Mouse (Mus musculus) frontal cortex, adult (tissue): ENCODE measurements around the gene Chn1.

Experiments
- ATAC-seq: cut with Nextera tagmentation; 2 replicates; pipeline ENCODE4 v1.9.2; 2017; ENCODE audit warnings: mild to moderate bottlenecking, moderate library complexity, mixed read lengths; ENCODE audit not compliant: low TSS enrichment

The Chn1 gene

DNA sequence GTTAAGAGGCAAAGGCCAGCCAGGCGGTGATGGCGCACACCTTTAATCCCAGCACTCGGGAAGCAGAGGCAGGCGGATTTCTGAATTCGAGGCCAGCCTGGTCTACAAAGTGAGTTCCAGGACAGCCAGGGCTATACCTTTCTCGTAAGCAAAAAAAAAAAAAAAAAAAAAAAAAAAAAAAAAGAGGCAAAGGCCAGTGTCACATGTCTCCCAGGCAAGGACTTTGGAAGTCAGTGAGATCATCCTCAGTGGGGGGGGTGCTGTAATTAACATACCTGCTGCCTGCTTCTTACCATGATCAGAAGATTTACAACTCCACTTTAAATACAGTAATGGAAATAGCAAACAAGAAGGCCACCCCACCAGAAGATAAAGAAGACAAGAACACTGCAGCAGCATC lies 137.5 kb downstream of the Chn1 start:
- ATAC-seq = peak; percentile 17; the same call in 1 of the 2 replicates

DNA sequence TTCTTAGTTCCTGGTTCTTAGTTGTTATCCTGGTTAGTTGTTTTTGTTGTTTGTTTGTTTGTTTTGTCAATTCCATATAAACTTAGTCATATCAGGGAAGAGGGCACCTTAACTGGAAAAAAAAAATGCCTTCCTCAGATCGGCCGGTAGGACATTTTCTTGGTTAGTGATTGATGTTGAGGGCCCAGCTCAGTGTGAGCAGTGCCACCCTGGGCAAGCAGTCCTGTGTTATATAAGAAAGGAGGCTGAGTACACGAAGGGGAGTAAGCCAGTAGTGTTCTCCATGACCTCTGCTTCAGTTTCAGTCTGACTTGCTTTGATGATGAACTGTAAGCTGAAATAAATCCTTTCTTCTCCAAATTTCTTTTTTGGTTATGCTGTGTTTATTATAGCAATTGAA lies 138.8 kb downstream of the Chn1 start:
- peak; percentile 48; the same call in 1 of the 2 replicates for ATAC-seq

DNA sequence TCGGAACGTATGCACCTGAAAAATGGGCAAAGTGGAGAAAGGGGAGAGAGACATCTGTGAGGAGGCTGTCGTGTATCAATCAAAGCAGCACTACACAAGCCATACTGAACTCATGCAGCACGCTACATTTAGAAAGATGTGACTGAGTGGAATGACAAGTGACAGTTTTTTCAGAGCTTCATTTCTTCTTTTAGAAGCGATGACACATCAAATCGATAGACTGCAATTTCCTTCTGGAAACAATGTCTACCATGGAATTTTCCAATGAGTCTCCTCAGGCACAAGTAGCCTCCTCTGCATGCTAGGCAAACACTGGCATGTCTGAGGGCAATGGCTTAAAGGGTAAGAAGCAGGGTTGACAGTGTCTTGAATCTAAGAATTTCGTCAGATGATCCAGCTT lies 143.3 kb downstream of the Chn1 start:
- peak; percentile 64 for ATAC-seq

DNA sequence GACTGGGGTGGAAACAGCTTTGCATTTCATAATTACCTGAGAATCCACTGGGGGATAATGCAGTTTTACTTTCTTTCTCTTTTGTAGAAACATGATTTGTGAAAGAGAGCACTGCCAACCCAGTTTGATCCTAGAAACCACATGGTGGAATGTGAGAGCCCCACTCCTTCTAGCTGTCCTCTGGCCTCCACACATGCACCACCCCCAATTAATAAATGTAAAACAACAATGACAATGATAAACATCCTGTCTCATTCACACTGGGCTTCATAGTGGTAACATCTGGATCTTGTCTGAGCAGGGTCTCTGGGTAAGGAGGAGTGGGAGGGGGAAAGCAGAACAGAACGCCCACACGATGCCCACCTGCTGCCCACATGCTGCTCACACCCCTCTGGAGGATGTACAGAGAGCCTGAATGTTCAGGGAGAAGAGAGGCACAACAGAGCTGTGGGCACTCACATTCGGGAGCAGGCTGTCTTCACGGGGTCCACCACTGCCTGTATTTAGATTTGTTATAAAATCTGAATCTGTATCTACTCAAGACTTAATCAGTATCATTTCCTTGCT lies 156.6 kb downstream of the Chn1 start:
- no peak for ATAC-seq

DNA sequence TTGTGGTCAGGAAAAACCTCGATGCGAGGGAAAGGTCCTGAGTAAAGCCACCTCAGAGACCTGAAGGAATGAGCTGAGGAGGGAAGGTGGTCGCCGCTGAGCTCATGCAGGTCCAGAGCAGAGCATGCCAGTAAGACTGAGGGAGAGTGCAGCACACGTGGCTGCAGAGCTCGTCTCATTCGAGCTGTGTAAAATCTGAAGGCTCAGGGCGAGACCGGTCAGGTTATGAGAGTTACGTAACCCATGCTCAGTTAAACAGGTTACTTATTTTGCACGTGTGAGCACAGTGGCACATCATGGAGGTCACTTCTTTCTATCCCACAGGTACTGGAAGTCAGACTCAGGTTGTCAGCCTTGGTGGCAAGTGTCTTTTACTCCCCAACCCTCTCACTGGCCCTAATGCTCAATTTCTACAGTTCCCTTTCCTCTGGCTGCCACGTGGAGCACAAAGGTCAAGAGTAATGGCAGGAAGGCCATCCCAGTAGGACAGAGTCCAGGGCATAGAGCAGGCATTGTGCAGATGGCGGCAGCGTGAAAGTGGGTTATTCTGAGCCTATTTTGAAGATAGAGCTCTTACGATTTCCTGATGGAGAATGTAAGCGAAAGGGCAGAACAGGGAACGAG lies 158.6 kb downstream of the Chn1 start:
- ATAC-seq = no peak

DNA sequence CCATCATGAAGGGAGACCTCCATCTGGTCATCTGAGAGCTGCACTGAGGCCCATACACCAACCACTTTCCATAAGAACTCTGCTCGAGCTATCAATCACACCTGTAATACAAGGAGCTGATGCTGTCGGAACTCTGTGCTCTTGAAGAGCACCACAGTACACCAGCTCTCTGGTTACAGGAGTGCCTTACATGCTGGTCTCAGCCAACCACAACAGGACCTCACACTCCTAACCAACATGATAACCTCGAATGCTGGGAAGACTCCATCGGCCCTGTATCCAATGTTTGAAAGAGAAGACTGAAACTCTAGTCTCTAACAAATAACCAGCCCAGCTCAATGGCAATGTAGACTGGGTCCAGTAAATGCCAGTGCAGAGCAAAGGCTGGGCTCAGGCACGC lies 159.7 kb downstream of the Chn1 start:
- no peak for ATAC-seq

DNA sequence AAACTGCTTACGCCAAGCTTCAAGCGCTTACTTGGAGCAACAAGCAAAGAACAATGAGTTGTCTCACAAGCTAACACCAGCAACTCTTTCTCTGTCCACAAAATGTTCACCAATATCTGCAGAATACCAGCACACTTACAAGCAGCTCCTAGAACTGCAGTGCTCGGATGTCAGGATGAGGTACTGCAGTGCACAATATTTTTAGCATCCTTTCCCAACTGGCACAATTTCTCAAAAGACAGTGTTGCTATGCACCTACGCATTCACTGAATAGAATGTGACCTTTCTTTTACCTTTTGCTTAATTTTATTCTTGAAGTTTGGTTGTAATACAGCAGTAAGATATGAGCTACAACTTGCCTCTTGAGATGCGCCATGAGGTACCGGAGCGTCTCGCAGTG lies 160.8 kb downstream of the Chn1 start:
- peak; percentile 14; the same call in 1 of the 2 replicates for ATAC-seq

DNA sequence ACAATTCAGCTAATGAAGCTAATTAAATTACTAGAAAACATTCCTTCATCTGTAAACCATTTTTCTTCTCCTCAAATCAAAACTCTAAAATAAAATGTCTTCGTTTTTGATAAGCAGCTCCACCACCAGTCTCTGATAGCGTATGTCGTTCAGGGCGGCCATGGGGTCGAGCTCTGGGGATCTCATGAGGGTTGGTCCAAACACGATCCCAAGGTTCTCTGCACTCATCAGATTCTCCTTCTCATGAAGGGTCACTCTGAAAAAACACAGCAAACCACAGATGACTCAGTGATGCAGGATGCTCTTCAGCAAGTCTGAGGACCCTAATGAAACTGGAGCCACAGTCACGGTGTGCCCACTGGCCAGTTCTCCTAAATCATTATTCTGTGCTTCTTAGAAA lies 162.2 kb downstream of the Chn1 start:
- no peak for ATAC-seq

DNA sequence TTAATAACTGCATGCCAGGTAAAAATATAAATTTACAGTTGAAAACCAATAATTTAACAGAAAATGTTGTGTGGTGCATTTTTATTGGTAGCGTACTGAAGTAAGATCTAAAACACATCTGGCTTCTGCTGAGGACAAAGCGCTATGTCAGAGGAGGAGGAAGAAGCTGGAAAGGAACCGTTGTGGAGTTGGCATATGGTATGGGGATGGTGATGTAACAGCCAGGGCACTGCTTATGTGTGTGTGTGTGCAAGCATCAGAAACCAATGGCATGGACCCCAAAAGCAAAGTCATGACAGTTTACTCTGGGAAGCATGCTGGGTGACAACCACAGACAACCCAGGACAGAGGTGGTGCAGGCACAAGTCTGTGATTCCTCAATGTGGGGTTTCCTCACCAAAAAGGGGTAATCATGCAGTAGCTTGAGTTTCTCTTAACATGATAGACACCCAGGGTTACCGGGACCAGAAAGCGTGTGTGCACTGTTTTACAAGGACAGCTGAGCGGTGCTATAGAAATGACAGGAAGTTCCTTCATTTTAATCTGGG lies 162.7 kb downstream of the Chn1 start:
- 0 out of 2 replicates have a peak, but pooled peaks have one; percentile 16 for ATAC-seq

DNA sequence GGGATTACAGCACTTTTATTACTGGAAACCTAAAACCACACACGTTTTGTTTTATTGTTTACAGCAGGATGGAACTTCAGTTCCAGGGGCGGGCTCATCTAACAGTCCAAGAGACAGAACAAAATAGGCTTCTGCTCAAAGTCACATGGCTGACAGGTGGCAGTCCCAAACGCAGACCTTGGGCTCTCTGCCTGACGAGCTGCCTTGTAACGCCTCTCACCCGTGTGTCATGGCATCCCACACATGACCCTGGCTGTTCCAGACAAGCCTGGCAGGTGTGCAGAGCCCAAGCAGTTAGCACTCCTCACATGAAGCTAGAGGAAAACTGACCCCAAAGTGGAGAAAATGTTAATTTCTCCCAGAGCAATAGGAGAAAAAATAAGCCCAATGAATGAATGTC lies 163.3 kb downstream of the Chn1 start:
- ATAC-seq = no peak

DNA sequence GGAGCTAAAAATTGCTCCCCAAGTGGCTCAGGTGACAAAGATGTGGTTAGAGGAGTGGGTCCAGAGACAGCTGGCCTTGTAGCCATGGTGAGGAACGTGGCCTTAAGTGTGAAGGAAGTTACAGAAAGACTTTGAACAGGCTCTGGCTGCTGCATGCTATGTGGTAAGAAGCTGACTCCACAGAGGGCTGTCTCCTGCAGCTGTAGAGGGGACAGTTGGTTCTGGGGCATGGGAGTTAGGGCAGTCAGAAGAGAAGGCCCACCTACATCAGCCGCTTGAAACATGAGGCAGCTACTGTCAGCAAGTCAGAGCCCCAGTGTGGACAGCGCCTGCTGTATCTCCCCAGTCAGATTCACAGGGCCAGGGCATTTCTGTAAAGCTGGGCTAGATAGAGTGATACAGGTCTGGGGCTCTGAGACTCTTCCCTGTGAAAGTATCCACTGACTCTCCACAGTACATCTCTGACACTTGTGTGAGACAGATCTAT lies 165.4 kb downstream of the Chn1 start:
- no peak for ATAC-seq

DNA sequence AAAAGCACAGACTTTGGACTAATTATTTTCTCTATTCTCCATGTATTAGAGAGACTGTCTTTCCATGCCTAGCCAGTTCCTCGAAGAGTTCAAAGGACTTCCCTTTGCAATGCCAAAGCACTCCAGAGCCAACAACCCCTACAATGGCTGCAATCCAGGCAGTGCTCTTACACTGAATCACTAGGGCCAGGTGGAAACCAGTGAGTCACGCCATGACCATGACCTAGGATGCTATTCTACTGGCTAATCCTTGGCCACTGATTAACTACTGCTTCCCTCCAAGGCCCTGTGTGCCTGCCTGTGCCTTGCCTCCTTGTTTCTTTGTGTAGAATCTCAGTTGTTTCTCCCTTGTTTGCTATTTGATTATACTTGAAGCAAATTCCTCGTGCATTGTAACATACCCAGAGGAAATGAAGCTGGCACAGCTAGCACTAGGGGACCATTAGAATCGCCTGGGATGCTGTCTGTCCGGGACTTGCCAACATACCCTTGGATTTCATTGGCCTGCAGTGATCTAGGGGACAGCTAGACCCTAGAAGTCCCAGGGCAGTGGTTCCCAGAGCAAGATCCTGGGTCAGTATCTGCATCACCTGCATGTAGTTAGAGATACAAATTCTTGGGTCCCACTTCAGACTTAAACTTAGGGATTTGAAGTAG lies 166.0 kb downstream of the Chn1 start:
- ATAC-seq = no peak

DNA sequence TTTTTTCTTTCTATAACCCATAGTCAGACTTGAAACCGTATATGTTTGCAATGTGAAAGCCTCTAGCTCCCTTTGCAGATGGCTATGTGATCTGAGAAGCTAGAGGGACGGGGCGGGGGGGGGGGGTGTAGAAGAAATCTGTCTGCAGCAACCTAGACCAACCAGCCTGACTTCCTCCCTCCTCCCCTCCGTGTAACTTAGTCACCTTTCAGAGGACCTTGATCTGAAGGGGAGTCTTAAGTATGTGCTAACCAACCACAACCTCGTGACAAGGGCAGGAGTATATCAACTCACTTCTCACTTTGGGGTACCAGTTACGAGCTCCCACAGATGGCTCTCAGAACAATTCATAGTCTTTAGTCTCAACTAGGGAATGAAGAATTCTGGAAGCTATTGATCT lies 166.8 kb downstream of the Chn1 start:
- no peak for ATAC-seq

DNA sequence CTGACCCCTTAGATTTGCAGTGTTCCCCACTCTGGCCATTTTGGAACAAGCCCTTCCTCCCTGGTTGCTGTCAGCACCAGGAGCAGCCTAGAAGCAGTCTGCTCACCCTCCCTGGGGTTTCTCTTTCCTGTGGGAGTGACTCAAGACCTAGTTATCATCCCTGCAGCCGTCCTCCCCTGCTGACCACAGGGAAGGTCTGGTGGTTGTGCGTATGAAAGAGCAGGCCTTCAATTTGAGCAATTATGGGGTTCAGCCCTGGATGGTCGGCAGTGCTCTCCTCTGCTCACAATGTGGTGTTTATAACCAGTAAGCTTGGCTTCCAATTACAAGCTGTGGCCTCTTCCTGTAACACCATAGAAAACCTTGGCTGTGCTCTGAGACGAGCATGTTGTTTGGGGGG lies 167.5 kb downstream of the Chn1 start:
- ATAC-seq = no peak; the same call in 1 of the 2 replicates

DNA sequence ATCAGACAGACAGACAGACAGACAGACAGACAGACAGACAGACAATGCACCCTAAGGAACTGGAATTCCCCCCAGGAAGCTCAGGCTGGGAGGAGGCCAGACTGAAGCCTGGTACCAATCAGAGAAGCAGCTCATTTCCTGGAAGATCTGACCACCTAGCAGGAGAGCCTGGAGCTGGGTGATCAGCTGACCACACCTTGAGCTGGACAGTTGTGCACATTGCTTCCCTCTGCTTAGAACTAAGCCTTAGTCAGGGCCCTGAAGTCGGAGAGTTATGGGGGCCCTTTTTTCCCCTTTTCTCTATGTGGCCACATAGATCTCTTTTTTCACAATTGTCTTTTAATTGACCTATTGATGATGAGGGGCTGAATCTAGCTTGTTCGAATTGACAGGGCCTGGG lies 168.0 kb downstream of the Chn1 start:
- no peak for ATAC-seq

DNA sequence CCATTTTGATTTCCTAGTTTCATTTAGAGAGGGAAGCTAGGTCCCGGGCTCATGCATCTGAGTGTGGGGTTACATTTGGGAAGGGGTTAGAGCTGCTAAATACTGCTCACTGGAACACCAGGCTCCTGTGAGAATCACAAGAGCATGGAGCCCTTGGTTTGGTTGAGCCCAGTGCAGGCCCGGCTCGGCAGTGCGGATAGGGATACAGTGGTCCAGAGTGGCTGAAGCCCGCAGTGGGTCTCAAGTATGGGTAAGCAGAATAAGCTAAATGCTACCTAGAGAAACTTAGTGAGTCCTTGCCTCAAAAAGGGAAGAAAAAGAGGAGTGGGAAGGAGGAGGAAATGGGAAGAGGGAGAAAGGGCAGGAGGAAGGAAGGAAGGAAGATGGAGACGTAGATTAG lies 168.5 kb downstream of the Chn1 start:
- no peak for ATAC-seq

DNA sequence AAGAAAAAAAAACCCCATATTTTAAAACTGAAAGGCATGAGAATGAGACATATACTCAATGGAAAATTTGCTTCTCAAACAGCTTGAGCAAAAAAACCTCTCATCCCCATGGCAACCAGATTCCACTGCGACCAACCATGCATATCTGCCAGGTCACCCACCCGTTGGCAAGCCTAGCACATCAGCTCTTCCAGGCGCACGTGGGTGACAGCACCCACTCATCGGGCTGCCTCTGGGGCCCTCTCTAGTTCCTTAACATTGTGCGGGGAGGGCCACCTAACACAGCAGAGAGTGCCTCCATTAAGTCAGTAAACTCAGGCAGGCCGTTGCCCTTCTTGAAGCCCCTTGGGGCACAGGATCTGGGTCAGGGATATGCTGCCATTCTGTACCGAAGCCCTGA lies 170.1 kb downstream of the Chn1 start:
- ATAC-seq = peak; percentile 77

DNA sequence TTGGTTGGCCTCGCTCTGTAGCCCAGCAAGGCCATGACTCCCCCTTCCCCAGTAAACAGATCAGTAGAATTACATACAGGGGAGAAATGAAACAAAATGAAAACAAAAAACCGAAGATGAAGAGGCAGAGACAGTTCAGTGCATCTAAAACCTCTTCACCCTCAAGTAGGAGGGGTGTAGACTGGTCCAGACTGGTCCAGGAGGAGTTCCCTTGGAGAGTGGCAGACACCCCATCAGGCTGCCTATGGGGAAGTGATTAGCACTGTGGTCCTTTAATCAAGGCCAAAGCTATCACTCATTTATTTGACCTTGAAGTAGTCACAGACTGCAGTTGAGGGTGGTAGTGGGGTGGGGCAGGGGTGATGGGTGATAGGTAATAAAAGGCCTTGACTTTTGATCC lies 170.6 kb downstream of the Chn1 start:
- ATAC-seq = no peak

DNA sequence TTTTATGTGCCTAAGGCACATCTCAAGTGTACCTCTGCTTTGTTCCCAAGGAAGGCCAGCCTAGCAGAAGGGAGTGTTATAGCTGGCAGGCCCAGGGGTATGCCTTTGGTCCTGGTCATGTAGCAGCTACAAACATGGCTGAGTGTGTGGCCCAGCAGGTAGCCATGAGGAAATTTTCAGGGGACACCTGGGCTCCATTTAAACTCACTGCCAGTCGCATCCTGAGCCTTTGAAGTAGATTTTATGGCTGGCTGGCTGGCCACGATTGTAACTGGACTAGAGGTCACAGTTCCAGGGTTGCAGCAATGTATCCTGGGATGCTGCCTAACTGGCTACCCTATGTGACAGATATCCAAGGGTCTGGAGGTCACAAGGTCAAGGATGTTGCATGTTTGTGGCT lies 174.5 kb downstream of the Chn1 start:
- ATAC-seq = no peak

DNA sequence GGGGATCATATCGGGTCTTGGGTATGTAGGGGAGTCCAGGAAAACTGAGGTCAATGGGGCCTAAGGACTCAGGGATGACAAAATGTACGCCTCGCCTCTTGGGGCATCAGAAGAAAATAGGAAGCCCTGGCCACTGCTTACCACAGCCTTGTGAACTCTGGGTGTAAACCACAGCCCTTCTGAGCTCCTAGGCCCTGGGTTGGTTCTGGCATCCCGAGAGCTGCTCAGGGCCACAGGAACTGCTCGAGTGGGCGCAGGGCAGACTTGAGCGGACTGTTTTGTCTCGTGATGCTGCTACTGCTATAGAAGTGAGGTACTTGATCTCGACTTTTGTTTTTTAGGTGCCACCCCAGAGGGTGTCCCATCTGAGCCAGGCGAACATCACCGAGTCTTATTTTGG lies 177.4 kb downstream of the Chn1 start:
- ATAC-seq = no peak

DNA sequence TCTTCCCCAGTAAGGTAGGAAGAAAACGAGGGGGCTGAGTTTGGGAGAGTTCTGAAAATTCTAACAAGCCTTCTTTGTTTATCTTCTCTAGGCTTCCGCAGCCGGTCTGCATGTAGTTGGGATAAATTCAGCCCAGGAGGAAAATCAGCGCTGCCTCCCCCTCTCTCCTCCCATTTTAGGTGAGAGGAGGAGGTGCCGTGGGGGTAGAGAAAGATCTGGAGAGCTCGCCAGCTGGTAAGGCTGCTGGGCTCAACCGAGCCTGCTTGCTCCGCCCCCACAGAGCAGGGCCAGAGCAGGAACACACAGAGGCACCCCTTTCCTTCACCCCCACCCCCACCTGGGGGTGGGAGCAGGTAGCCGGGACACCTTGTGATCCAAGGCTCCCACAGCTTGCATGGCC lies 178.4 kb downstream of the Chn1 start:
- ATAC-seq = peak; percentile 75

DNA sequence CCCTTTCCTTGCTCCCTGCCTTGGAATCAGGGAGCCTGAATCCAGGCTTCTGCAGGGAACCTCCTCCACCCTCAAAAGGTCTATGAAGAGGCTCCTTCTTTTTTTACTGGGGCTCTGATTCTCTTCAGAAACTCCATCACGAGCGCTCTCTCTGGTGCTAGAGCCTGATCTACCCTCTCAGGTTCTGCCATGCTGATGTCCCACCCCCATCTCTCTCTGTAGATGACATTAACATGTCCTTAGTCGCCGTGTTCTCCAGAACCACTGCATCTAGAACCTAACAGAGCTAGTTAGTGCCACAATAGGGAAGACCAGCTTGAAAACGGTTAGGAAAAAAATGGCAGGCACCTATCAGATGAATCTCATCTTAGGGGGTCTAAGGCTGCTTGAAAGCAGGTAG lies 178.8 kb downstream of the Chn1 start:
- peak; percentile 18 for ATAC-seq

DNA sequence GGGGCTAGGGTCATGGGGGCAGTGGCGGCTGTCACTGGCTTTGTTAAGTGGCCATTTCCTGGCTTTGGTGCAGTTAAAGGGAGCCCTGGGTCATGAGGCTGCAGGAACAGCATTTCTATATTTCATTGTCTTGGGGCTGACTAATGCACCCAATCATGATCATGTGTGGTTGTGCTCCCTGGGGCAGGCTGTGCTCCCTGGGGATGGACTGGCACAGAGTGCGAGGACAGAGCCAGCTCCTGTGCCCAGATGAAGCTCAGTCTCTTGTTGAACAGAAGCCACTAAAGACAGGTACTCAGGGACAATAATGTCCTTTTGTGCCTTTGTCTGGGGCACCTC lies 182.1 kb downstream of the Chn1 start:
- ATAC-seq = no peak
